Mouse (Mus musculus): ENCODE results near the gene Atp23. TPM values are rescaled to one million over a fixed set of nuclear protein-coding genes. Genes with fewer than 3 reads are reported as not detected.

Gene Atp23
- total RNA-seq, 2 experiments from 2014 or later: 2.9 to 4.2 TPM

GRCm38 (mm10) chr10:126911479-126911878 is 10.3 kb upstream of the Atp23 start:
- DNase-seq: no peak

- no peak for DNase-seq
Observed at GRCm38 (mm10) chr10:126906811-126907210, 5.7 kb upstream of the Atp23 start.

- DNase-seq: peak; percentile 93
Observed at GRCm38 (mm10) chr10:126905650-126906075, 4.5 kb upstream of the Atp23 start.

- no peak for DNase-seq
Observed at GRCm38 (mm10) chr10:126905086-126905485, 3.9 kb upstream of the Atp23 start.

GRCm38 (mm10) chr10:126904221-126904620 is 3.1 kb upstream of the Atp23 start:
- no peak for DNase-seq

- no peak for DNase-seq
Observed at GRCm38 (mm10) chr10:126901488-126901843, 311 bp upstream of the Atp23 start.

GRCm38 (mm10) chr10:126895891-126896290 is 5.3 kb downstream of the Atp23 start:
- no peak for DNase-seq

- no peak for DNase-seq
Observed at GRCm38 (mm10) chr10:126894061-126894460, 7.1 kb downstream of the Atp23 start.

- DNase-seq: no peak
Observed at GRCm38 (mm10) chr10:126893145-126893544, 8.0 kb downstream of the Atp23 start.

GRCm38 (mm10) chr10:126873755-126874154 is 27.4 kb downstream of the Atp23 start:
- no peak for DNase-seq

GRCm38 (mm10) chr10:126872256-126872655 is 28.9 kb downstream of the Atp23 start:
- DNase-seq: no peak

GRCm38 (mm10) chr10:126869372-126870318 is 31.5 kb downstream of the Atp23 start:
- peak; percentile 79 for DNase-seq

- DNase-seq: no peak
Observed at GRCm38 (mm10) chr10:126865284-126865683, 35.9 kb downstream of the Atp23 start.

- DNase-seq: no peak
Observed at GRCm38 (mm10) chr10:126862193-126862592, 39.0 kb downstream of the Atp23 start.

- no peak for DNase-seq
Observed at GRCm38 (mm10) chr10:126853286-126853685, 47.9 kb downstream of the Atp23 start.

- DNase-seq: no peak
Observed at GRCm38 (mm10) chr10:126845309-126845911, 55.7 kb downstream of the Atp23 start.

GRCm38 (mm10) chr10:126844689-126845088 is 56.5 kb downstream of the Atp23 start:
- DNase-seq: peak; percentile 42

- DNase-seq: no peak
Observed at GRCm38 (mm10) chr10:126840266-126840665, 60.9 kb downstream of the Atp23 start.

GRCm38 (mm10) chr10:126833006-126833405 is 68.1 kb downstream of the Atp23 start:
- peak; percentile 49 for DNase-seq

- DNase-seq: no peak
Observed at GRCm38 (mm10) chr10:126831329-126831728, 69.8 kb downstream of the Atp23 start.

GRCm38 (mm10) chr10:126828618-126829017 is 72.5 kb downstream of the Atp23 start:
- no peak for DNase-seq

- no peak for DNase-seq
Observed at GRCm38 (mm10) chr10:126827941-126828593, 73.1 kb downstream of the Atp23 start.

- no peak for DNase-seq
Observed at GRCm38 (mm10) chr10:126826982-126827381, 74.2 kb downstream of the Atp23 start.
